Mouse (Mus musculus) kidney, embryonic 15.5 days (tissue): ENCODE measurements at regions not wholly inside any gene's neighbourhood (a gene's known extent, or its start where the extent isn't known, plus 50 kb on each side); places are given as distances from the start of the nearest gene placed in this dataset.

Experiments used
- ATAC-seq: fragments of 200-750 bp; cut with Nextera tagmentation; replicated peaks from 2 replicates; pipeline ENCODE4 v1.8.0; 2017; ENCODE audit warnings: moderate TSS enrichment; ENCODE audit not compliant: low FRiP score
- H3K27ac ChIP-seq: fragments of 300-500 bp; sonication (generic); 2 replicates; pipeline ENCODE4 v1.5.1; 2015; ENCODE audit warnings: mild to moderate bottlenecking, inconsistent platforms
- H3K27me3 ChIP-seq: fragments of 300-500 bp; sonication (generic); 2 replicates; pipeline ENCODE4 v1.6.1; 2015; ENCODE audit warnings: inconsistent platforms
- H3K36me3 ChIP-seq: fragments of 300-500 bp; sonication (generic); 2 replicates; pipeline ENCODE4 v1.6.1; 2015; ENCODE audit warnings: inconsistent platforms
- H3K4me1 ChIP-seq: fragments of 300-500 bp; sonication (generic); 2 replicates; pipeline ENCODE4 v1.6.1; 2015; ENCODE audit warnings: inconsistent platforms
- H3K4me2 ChIP-seq: fragments of 300-500 bp; sonication (generic); 2 replicates; pipeline ENCODE4 v1.6.1; 2015; ENCODE audit warnings: moderate library complexity, mild to moderate bottlenecking, inconsistent platforms
- H3K4me3 ChIP-seq: fragments of 300-500 bp; sonication (generic); replicated peaks from 2 replicates; pipeline ENCODE4 v1.5.1; 2015; ENCODE audit warnings: mild to moderate bottlenecking, inconsistent platforms
- H3K9ac ChIP-seq: fragments of 300-500 bp; sonication (generic); 2 replicates; pipeline ENCODE4 v1.6.1; 2015; ENCODE audit warnings: mild to moderate bottlenecking, inconsistent platforms
- H3K9me3 ChIP-seq: fragments of 300-500 bp; sonication (generic); replicated peaks from 2 replicates; pipeline ENCODE4 v1.6.1; 2016; ENCODE audit warnings: inconsistent platforms
- WGBS: fragments of 180-500 bp; shearing (Covaris S2); methylation state at CpG from one replicate; pipeline ENCODE4 v1.1.7; 2015; ENCODE audit warnings: mixed read lengths; 5-methylcytosine and 5-hydroxymethylcytosine counted together

DNA sequence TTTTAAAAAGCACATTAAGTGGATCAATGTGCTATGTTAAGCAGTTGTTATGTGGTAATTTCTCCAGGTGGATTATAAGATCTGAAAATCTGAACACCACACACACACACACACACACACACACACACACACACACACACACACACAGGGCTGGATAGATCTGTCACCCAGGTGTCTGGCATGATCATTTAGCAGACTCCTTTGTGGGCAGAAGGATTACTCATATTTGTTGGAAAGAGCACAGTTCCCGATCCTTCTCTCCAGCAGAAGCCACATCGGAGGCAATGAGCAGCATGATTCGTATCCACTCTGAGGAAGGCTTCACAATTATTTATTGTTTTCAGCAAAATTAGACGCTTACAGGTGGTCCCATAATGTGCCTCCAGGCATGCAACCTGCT lies 116.6 kb upstream of the Dpyd start:
- no peaks in the 10 kb centered on the region for H3K9me3 ChIP-seq
- no peak overlapping the region for H3K4me3 ChIP-seq
- H3K36me3 ChIP-seq: no peaks in the 10 kb centered on the region
- no peaks in the 10 kb centered on the region for H3K4me1 ChIP-seq
- ATAC-seq: no peak
- H3K9ac ChIP-seq: no peak overlapping the region
- H3K27ac ChIP-seq: no peak overlapping the region
- no peaks in the 10 kb centered on the region for H3K27me3 ChIP-seq
- WGBS: 76% methylated on average over 4 of the region's 4 CpGs
- no peak overlapping the region for H3K4me2 ChIP-seq

DNA sequence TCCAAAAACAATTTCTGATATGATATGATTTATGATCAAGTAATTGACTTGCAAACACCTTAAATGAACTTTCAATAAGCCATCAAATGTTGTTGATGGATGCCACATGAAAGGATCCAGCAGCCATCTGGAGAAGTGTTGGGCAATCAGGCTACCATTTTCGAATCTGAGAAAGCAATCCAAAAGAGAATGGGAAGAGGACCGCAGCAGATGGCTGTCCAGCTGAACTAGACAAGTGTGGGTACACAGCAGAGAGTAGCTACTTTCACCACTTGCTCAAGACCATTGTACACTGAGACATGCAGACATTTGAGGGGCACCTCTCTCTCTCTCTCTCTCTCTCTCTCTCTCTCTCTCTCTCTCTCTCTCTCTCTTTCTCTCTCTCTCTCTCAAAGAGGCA lies 102.3 kb upstream of the Dpyd start:
- Histone ChIP-seq H3K36me3 (no peaks in the 10 kb centered on the region), H3K9ac (no peak overlapping the region), H3K27me3 (no peaks in the 10 kb centered on the region), H3K27ac (no peak overlapping the region), H3K4me2 (no peak overlapping the region), H3K4me3 (no peak overlapping the region), H3K9me3 (no peaks in the 10 kb centered on the region), H3K4me1 (no peaks in the 10 kb centered on the region)
- ATAC-seq: no peak
- WGBS: 74% methylated on average over 2 of the region's 2 CpGs

DNA sequence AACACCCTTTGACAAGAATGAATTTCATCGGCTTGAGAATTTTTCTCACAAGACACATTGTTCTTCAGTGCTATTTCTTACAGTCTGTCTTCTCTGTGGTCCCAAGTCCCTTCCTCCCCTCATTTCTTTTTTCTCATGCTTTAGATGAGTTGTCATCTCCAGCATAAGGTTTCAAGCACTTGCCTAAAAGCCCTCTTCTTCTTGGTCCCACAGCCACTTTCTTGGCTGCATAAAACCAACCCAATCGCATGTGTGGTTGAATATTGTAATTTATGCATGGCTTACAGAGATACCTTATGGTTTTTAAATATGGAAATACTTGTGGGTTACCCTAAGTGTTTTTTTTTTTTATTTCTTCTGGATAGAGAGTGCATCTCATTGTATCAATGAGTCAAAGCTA lies 96.3 kb upstream of the Dpyd start:
- 93% methylated on average over 2 of the region's 2 CpGs for WGBS
- no peak for ATAC-seq
- Histone ChIP-seq H3K27ac (no peak overlapping the region), H3K4me1 (no peaks in the 10 kb centered on the region), H3K9me3 (no peaks in the 10 kb centered on the region), H3K36me3 (no peaks in the 10 kb centered on the region), H3K27me3 (no peaks in the 10 kb centered on the region), H3K4me2 (no peak overlapping the region), H3K9ac (no peak overlapping the region), H3K4me3 (no peak overlapping the region)

DNA sequence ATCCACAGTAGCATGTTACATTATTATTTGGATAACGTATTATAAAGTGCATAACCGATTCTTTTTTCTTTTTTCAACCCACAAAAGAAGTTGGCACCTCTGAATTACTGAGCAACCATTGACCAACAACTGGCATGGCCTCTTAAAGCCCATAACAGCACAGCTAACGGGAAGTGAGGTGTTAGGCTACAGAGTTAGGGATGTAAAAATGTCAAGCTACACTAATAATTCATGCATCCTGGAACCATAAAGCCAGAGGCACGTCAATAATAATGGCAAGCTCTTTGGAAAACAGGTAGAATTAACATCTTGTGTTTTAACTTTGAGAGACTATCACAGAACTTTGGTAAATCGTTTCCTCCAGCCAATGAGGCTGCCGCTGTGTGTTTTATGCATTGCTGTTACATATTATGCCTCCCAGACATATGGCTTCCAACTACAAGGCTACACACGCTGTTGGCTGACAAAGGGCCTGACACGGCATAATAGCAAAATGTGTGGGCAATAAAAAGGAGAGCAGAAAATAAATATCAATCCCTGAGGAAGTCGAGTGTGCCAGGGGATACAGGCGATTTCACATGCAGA lies 89.6 kb upstream of the Dpyd start:
- H3K27ac ChIP-seq: no peak overlapping the region
- H3K36me3 ChIP-seq: no peaks in the 10 kb centered on the region
- no peak for ATAC-seq
- H3K27me3 ChIP-seq: no peaks in the 10 kb centered on the region
- 40% methylated on average over 10 of the region's 10 CpGs for WGBS
- H3K9me3 ChIP-seq: no peaks in the 10 kb centered on the region
- H3K9ac ChIP-seq: no peak overlapping the region
- no peaks in the 10 kb centered on the region for H3K4me1 ChIP-seq
- H3K4me3 ChIP-seq: no peak overlapping the region
- H3K4me2 ChIP-seq: no peak overlapping the region

DNA sequence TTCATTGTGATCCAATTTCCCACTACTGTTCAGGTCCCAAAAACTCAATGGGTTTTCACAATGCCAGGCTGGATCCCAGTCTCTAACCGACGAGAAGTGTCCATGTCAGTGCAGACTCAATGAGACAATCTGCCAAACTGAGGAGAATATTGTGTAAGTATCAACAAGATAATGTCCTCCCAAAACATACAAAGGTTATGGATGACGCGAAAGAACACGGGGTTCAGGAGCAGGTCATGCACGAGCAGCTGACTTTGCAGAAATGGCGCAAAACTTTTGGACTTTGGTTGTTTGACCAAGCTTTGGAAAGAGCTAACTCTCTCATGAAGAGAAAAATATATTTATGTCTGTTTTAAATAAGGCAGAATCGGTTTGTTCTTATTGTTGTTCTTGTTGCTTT lies 83.9 kb upstream of the Dpyd start:
- no peak for ATAC-seq
- WGBS: 86% methylated on average over 8 of the region's 8 CpGs
- H3K9ac ChIP-seq: no peak overlapping the region
- no peak overlapping the region for H3K4me3 ChIP-seq
- H3K27me3 ChIP-seq: no peaks in the 10 kb centered on the region
- no peaks in the 10 kb centered on the region for H3K4me1 ChIP-seq
- no peak overlapping the region for H3K4me2 ChIP-seq
- no peaks in the 10 kb centered on the region for H3K36me3 ChIP-seq
- no peak overlapping the region for H3K27ac ChIP-seq
- H3K9me3 ChIP-seq: no peaks in the 10 kb centered on the region

DNA sequence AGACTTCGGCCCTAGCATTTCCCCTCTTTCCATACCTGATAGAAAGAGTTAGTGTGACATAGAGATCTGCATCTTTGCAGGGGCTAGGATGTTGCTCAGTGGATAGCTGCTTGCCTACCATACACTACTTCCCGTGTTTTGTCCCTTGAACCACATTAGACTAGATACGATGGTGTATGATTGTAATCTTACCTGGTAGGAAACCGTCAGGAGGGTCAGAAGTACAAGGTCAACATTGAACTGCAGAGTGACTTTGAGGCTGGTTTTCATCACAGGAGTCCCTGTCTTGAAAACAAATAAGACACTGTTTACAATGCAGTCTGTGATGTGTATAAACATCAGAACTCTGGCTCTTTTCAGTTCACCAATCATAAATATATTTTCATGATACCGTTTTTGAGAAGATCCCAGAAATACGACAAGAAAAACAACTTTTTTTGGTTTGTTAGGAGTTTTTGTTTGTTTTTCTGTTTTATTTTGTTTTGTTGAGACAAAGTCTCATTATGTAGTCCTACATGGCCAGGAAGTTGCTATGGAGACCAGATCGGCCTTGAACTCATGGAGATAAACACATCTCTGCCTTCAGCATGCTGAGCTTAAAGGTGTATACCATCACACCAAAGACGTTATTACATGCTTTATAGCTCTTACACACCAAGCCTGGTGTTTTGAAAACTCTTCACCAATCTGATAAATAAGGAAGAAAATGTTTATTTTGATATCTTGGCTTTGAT lies 81.2 kb upstream of the Dpyd start:
- no peak overlapping the region for H3K9ac ChIP-seq
- H3K4me2 ChIP-seq: no peak overlapping the region
- no peaks in the 10 kb centered on the region for H3K9me3 ChIP-seq
- no peak overlapping the region for H3K27ac ChIP-seq
- H3K4me3 ChIP-seq: no peak overlapping the region
- H3K4me1 ChIP-seq: no peaks in the 10 kb centered on the region
- no peaks in the 10 kb centered on the region for H3K36me3 ChIP-seq
- no peaks in the 10 kb centered on the region for H3K27me3 ChIP-seq
- WGBS: 73% methylated on average over 8 of the region's 8 CpGs
- no peak for ATAC-seq

DNA sequence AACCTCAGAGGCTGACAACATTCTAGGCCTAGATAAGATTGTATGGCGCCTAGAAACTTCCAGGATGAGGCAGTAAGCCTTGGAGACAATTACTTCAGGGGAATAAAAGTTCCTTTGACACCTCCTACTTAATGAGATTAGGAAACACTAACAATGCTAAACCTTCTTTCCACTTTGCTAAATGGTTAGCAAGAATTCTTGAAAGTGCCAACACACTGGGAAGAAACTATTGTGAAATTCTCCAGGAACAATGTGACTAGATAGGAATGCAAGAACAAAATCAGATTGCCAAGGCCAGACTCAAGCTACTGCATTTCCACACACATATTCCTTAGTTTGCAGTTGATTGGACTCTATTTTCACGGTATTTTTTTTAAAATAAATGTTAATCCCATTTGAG lies 76.0 kb upstream of the Dpyd start:
- H3K9ac ChIP-seq: no peak overlapping the region
- no peaks in the 10 kb centered on the region for H3K4me1 ChIP-seq
- H3K27me3 ChIP-seq: no peaks in the 10 kb centered on the region
- H3K4me2 ChIP-seq: no peak overlapping the region
- H3K27ac ChIP-seq: no peak overlapping the region
- 84% methylated on average over 2 of the region's 2 CpGs for WGBS
- no peaks in the 10 kb centered on the region for H3K36me3 ChIP-seq
- no peak for ATAC-seq
- no peak overlapping the region for H3K4me3 ChIP-seq
- H3K9me3 ChIP-seq: no peaks in the 10 kb centered on the region

DNA sequence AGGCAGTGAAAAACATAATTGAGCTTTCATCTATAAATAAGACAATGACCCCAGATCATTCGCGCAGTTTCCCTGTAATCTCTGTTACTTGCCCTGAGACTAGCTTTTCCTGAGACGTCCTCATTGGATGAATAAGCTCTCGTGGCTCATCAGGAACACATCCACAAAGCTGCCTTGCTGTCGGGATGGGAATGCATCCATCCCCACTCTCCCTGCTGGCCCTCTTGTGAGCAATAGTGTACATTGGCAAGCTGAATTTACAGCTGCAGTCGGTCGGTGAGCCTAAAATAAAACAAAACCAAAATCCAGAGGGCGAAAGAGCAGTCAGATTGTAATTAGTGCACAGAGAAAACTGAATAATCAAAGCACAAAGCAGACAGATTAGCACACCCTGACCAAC lies 74.5 kb upstream of the Dpyd start:
- Histone ChIP-seq H3K27me3 (no peaks in the 10 kb centered on the region), H3K36me3 (no peaks in the 10 kb centered on the region), H3K9me3 (no peaks in the 10 kb centered on the region), H3K9ac (no peak overlapping the region), H3K27ac (no peak overlapping the region), H3K4me3 (no peak overlapping the region), H3K4me2 (no peak overlapping the region), H3K4me1 (no peaks in the 10 kb centered on the region)
- ATAC-seq: no peak
- 56% methylated on average over 8 of the region's 8 CpGs for WGBS

DNA sequence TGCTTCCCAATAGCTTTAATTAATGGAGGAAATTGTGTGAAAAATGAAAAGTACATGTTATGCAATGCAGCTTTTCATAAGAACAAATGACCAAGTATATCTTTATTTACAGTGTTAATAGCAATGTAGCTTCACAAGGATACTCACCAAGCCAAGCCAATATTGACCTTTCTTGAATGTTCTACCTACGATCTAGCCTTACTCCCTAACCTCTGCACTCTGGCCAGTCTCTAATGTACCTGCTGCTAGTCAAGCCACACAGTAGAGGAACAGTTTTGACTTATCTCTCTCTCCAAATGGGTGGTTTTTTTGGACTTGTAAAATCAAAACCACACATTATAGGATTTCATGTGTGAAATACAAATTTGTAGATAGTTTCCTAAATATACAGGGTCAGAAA lies 70.8 kb upstream of the Dpyd start:
- Histone ChIP-seq H3K4me3 (no peak overlapping the region), H3K4me1 (no peaks in the 10 kb centered on the region), H3K9ac (no peak overlapping the region), H3K36me3 (no peaks in the 10 kb centered on the region), H3K27me3 (no peaks in the 10 kb centered on the region), H3K27ac (no peak overlapping the region), H3K9me3 (no peaks in the 10 kb centered on the region), H3K4me2 (no peak overlapping the region)
- WGBS: 87% methylated on average over 1 of the region's 1 CpGs
- no peak for ATAC-seq

DNA sequence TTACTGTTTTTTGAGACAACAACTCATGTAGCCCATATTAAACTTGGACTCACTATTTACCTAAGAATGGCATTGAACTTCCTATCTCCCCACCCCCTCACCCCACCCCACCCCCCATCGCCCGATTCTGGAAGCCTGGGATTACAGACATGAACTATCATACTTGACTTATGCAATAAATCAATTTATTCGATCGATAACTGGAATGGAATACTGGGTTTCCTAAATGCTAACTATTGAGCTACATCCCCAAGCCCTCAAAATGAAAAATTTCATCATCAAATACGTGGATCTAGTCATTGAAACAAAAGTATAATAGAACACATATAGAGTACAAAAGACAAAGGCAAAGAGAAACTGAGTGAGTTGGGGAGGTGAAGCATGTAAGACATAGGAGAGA lies 70.1 kb upstream of the Dpyd start:
- no peaks in the 10 kb centered on the region for H3K36me3 ChIP-seq
- H3K27ac ChIP-seq: no peak overlapping the region
- no peak overlapping the region for H3K4me2 ChIP-seq
- WGBS: 90% methylated on average over 5 of the region's 5 CpGs
- ATAC-seq: no peak
- no peaks in the 10 kb centered on the region for H3K27me3 ChIP-seq
- H3K9ac ChIP-seq: no peak overlapping the region
- H3K4me3 ChIP-seq: no peak overlapping the region
- no peaks in the 10 kb centered on the region for H3K9me3 ChIP-seq
- H3K4me1 ChIP-seq: no peaks in the 10 kb centered on the region

DNA sequence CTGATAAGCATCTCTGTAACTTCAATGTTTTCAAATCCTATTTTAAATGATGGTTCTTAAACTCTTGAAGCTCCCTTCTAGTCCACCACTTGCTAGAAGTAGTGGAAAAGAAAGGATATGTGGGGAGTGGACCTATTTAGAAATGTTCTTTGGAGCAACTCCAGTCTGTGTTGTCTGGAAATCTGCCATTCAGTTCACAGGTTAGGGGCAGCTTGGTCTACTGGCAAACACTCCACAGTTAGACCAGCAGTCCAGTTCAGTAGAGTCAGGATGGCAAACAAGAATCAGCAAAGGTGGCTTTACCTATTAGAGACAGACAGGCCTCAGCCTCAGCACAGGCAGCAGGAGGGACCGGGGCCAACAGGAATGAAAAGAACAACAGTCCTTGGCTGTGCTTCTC lies 67.3 kb upstream of the Dpyd start:
- H3K36me3 ChIP-seq: no peaks in the 10 kb centered on the region
- H3K9me3 ChIP-seq: no peaks in the 10 kb centered on the region
- no peak overlapping the region for H3K4me3 ChIP-seq
- no peak for ATAC-seq
- H3K9ac ChIP-seq: no peak overlapping the region
- no peaks in the 10 kb centered on the region for H3K4me1 ChIP-seq
- H3K27ac ChIP-seq: no peak overlapping the region
- H3K4me2 ChIP-seq: no peak overlapping the region
- 93% methylated on average over 1 of the region's 1 CpGs for WGBS
- no peaks in the 10 kb centered on the region for H3K27me3 ChIP-seq

DNA sequence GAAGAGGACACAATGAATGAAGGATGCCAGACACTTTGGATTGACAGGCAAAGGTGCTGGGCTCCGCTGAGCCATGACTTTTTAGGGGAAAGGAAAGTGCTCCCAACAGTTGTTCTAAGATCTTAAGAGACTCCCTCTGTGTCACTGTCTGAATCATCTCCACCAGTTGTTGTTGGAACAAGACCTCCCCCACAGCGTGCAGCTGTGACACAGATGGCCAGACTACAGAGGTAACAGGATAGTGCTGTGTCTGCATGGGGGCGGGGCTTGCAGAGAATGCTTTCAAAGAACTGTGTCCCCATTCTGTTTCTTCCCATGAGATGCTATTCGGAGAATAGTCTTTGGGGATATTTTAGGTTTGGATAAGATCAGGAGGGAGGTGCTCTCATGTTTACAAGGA lies 61.7 kb upstream of the Dpyd start:
- Histone ChIP-seq H3K4me2 (no peak overlapping the region), H3K9me3 (no peaks in the 10 kb centered on the region), H3K9ac (no peak overlapping the region), H3K4me3 (no peak overlapping the region), H3K27ac (no peak overlapping the region), H3K27me3 (no peaks in the 10 kb centered on the region), H3K4me1 (no peaks in the 10 kb centered on the region), H3K36me3 (no peaks in the 10 kb centered on the region)
- ATAC-seq: peak; percentile 97
- WGBS: 6% methylated on average over 4 of the region's 4 CpGs
